Mouse (Mus musculus) cortical plate, adult 2 months (tissue): ENCODE measurements around the gene Mrpl51. TPM values are rescaled to one million over a fixed set of nuclear protein-coding genes. Genes with fewer than 3 reads are reported as not detected.

Experiments used
- H3K27ac ChIP-seq: fragments of 200-500 bp; 2 replicates; pipeline ENCODE4 v1.5.1; 2012; ENCODE audit warnings: low read length, control low read depth, inconsistent platforms; ENCODE audit not compliant: insufficient read depth
- H3K4me1 ChIP-seq: fragments of 200-500 bp; 2 replicates; pipeline ENCODE4 v1.6.1; 2011; ENCODE audit warnings: low read length; ENCODE audit not compliant: control insufficient read depth, insufficient read depth
- H3K4me3 ChIP-seq: fragments of 200-500 bp; 2 replicates; pipeline ENCODE4 v1.5.1; 2011; ENCODE audit warnings: mild to moderate bottlenecking, low read length, control low read depth; ENCODE audit not compliant: insufficient read depth
- CTCF ChIP-seq: fragments of 200-500 bp; IDR thresholded peaks from 2 replicates; pipeline ENCODE4 v1.5.1; 2011; ENCODE audit warnings: mild to moderate bottlenecking, control low read depth, low read length; ENCODE audit not compliant: insufficient read depth; ENCODE audit errors: extremely low read depth
- POLR2A ChIP-seq: fragments of 200-500 bp; IDR thresholded peaks from 2 replicates; pipeline ENCODE4 v1.6.1; 2011; ENCODE audit warnings: mild to moderate bottlenecking, low read length, control low read depth; ENCODE audit not compliant: insufficient read depth; ENCODE audit errors: extremely low read depth
- polyA plus RNA-seq: library from polyadenylated mRNA; depleted of rRNA; stranded (reverse); fragments of >200 nt; gene quantifications from 2 replicates; pipeline ENCODE4 v1.2.3, GENCODE M21; 2012

The Mrpl51 gene
- polyA plus RNA-seq, 1 experiment, result 51.2 TPM

DNA sequence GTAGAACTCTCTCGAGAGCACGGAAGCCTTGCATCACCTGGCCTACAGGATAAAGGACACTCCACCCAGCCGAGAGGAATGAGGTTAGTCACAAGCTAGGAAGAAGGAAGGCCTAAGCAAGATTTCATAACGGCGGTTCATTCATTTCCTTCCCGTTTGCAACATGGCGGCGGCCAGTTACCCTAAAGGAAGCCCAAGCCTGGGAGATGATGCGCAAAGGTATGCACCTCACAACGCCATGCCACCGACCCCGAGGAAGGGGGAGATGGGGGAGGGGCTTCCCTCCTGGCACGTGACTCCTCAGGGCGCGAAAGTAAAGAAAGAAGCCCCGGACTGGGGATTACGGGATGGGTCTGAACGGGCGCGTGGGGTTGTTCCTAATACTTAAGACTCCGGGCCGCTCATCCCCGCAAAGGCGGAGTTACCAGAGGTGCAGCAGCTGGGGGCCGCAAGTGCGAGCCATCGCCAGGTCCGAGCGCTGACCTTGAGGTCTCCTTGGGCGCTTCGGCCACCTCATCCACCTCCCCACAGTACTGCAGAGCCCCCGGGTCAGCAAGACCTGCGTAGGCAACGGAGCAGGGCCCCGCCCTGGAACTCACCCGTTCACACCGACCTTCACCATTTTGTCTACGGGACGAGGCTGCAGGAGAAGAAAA, 26.8 kb upstream of the Mrpl51 start:
- TF ChIP-seq POLR2A (peak; percentile 19), CTCF (no peak)
- Histone ChIP-seq H3K27ac (peak overlapping the region; percentile 58), H3K4me1 (peaks cover 8% of the 10 kb centered on the region), H3K4me3 (peak overlapping the region; percentile 92)

DNA sequence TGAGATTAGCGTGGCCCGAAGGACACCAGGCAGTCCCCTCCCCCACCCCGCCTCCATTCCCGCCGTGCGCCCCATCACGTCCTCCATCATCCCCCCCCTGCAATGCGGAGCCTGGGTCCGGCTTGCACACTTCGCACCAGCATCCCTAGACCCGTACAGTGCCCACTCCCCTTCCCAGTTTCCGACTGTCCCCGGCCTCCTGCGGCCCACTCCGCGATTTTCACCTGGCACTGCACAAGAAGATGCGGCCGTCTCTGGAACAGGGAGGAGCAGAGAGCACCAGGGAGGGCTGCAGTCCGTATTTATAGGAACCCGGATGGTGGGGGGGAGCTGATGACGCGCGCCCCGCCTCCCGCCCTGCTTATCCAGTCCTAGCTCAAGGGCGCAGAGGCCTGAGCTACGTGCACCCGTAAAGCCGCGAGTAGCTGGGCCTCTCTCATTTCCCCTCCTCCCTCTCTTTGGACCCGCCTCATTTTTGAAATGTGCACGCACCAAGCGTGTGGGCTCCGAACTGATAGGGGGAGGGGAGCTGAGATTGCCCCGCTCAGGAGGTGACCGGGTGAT, 26.2 kb upstream of the Mrpl51 start:
- peak; percentile 100 for TF ChIP-seq POLR2A
- TF ChIP-seq CTCF, result no peak
- H3K4me3 ChIP-seq, result peak overlapping the region; percentile 92
- peaks cover 8% of the 10 kb centered on the region for H3K4me1 ChIP-seq
- H3K27ac ChIP-seq, result peak overlapping the region; percentile 58

DNA sequence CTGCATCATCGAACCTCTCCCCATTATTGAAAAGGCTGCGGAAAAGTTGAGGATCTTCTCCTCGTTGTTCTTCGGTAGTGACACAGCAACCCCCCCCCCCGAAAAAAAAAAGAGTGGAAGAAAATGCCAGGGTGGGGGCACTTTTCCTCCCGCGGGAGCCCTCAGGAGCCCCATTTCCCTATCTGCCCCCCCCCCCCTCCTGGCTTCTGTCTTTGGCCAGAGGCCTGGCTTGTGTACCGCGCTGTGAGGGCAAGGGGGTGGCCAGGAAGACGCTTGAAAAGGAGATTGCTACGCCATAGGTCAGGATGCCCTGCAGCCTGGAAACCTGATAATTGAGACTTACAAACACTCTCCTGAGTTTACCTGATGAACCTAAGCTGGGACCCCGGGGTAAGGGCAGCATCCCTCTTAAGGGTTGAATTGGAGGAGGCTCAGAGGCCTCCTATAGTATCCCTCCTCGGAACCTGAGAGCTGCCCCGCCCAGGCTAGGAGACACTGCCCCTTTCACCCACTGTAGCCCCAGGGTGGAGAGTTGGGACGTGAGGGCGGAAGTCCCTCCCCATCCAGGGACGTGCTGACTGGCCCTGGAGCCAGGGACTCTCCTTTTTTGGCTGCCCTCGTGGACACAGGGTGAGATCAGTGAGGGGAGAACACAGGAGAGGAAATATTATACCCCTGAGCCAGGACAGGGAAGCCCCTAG, 25.4 kb upstream of the Mrpl51 start, which contains the start of gene Gapdh:
TSS of gene Gapdh (minus strand) at position 417 of the 701 bp plus-strand sequence.
- Histone ChIP-seq H3K27ac (peak within 1 kb of the TSS; percentile 70), H3K4me1 (peaks cover 7% of the 10 kb centered on the region), H3K4me3 (peak within 1 kb of the TSS; percentile 92)
- TF ChIP-seq POLR2A (peak; percentile 17; the same call in 1 of the 2 replicates), CTCF (no peak)

DNA sequence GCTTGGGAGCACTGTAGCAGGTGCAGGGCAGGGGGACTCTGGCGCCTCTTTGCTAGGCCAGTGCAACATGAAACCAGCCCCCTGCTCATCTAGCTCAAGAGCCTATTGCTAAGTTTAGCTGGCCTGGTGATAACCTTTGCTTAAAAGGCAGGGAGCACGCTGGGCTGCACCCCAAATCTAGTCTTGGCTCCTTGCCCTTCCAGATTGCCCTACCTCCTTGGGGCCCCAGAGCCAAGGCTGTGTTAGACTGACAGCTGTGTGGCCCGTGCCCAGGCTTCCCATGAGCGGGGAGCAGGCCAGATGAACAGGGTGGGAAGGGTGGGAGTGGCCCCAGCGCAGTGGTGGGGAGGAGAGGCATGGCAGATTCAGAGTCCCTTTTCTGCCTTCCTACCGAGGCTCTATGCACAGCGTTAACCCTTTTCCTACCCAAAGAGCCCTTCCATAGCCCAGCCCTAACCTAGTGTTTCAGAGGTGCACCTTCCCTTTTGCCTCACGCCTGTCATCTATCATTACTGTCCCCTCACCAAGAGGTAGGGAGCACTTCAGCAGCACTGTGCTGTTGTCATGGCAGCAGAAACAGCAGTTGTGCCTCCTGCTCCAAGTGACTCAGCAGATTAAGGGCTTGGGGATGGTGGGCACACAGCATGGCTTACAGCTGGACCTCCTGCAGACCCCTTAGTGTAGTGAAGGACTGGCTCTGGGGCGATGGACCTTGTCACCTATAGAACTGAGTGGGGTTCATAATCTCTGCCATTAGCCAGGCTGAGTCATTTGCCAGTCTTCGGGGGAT, 24.5 kb upstream of the Mrpl51 start:
- Histone ChIP-seq H3K4me3 (peak overlapping the region; percentile 92; the same call in 1 of the 2 replicates), H3K27ac (peak overlapping the region; percentile 70), H3K4me1 (peaks cover 7% of the 10 kb centered on the region)
- TF ChIP-seq POLR2A (no peak), CTCF (no peak)

DNA sequence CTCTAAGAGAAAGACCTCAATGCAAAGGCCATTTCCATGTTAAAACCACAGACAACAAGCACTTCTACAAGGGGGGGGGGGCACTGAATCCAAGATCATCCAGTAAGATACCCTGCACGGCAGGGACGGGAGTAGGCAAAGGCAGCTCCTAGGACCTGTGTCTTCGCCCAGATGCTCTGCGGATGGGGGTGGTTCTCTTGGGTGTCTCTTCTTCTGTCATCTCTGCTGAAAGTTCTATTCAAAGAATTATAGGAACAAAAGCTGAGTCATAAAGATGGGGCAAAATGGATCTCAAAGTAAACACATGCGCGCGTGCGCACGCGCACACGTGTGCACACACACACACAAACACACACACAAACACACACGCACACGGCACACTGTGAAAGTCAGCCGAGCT, 23.5 kb upstream of the Mrpl51 start:
- peak overlapping the region; percentile 70; the same call in 1 of the 2 replicates for H3K27ac ChIP-seq

DNA sequence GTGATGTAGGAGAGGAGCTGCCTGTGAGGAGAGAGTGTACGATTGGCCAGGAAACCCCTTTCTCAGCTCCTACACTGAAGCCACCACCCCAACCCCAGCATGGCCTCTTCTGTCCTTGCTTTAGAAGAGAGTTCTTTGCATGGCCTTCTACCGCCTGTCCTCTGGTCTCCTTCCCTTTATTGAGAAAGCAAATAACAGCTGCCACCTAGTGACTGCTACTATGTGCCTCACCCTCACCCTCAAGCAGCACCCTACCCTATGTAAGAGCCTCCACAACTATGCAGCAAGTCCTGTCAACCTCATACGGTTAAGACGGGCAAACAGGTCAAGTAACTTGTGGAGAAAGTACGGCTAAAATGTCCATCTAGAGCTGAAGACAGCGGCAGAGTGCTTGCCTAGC, 21.4 kb upstream of the Mrpl51 start:
- H3K4me3 ChIP-seq, result no peak overlapping the region
- H3K4me1 ChIP-seq, result peaks cover 7% of the 10 kb centered on the region
- H3K27ac ChIP-seq, result no peak overlapping the region
- 0 out of 2 replicates have a peak, but pooled peaks have one; percentile 15 for TF ChIP-seq CTCF
- TF ChIP-seq POLR2A, result no peak

More for the DNA sequence above, 23.5 kb upstream of the Mrpl51 start:
- H3K4me3 ChIP-seq, result no peak overlapping the region
- peaks cover 7% of the 10 kb centered on the region for H3K4me1 ChIP-seq
- TF ChIP-seq POLR2A (no peak), CTCF (no peak)

DNA sequence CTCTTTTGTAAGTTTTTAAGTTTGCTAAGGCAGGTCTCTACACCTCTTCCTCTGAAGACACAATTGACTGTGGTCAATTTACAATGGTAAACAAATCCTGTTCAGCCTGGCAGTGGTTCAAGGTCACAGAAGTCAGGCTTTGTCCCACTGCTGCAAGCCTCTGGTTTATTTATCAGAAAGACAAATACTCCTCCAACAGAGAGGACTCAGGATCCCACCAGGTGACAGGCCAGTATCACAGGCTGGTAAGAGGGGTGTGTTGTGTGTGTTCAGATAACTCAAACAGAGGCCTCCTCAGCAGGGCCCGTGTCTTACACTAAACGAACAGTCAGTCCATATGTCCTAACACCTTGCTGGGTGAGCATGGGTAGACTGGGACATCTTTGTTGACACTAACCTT, 19.1 kb upstream of the Mrpl51 start:
- Histone ChIP-seq H3K4me3 (no peak overlapping the region), H3K4me1 (peaks cover 1% of the 10 kb centered on the region; the same call in 1 of the 2 replicates), H3K27ac (no peak overlapping the region)
- TF ChIP-seq CTCF (no peak), POLR2A (no peak)

DNA sequence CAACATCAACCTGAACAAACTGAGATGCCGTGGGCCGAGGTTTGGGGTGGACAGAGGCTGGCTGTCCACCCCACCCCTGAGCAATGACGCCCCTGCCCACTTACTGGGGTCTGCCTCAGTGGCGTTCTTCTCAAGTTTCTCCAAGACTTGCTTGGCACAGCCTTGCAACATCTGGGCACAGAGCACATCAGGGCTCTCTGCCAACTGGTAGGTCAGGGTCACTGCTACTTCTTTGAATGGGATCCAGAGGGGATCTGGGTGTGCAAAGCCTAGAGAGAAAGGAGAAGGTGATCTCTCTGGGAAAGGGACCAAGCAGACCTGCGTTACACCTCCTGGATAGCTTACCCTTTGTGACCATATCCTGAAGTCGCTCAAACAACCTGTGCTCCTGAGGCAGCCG, 18.3 kb upstream of the Mrpl51 start:
- H3K4me3 ChIP-seq, result no peak overlapping the region
- no peak overlapping the region for H3K27ac ChIP-seq
- TF ChIP-seq CTCF, result no peak
- TF ChIP-seq POLR2A, result no peak
- peaks cover 1% of the 10 kb centered on the region; the same call in 1 of the 2 replicates for H3K4me1 ChIP-seq

DNA sequence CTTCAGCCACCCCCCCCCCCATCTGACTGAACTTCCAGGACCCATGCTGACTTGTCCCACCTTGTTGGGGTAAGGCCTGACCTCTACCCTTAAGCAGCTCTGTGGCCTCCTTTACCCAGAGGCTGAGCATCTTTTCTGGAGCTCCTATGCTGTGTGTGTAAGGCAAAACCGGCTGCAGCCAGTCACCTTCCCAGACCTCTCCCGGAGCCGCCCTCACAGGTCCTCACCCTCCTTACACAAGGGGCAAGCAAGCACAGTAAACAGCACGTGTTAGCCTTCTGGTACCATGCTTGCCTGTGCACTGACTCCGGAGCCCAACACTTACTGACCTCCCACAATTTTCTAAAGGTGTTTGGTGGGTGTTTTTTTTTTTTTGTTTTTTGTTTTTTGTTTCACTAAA, 16.1 kb upstream of the Mrpl51 start:
- Histone ChIP-seq H3K4me3 (no peak overlapping the region), H3K4me1 (no peaks in the 10 kb centered on the region), H3K27ac (no peak overlapping the region)
- TF ChIP-seq CTCF, result no peak
- TF ChIP-seq POLR2A, result no peak
